ENCODE assay signal across 20 mouse cellular contexts in the genomic region with DNA sequence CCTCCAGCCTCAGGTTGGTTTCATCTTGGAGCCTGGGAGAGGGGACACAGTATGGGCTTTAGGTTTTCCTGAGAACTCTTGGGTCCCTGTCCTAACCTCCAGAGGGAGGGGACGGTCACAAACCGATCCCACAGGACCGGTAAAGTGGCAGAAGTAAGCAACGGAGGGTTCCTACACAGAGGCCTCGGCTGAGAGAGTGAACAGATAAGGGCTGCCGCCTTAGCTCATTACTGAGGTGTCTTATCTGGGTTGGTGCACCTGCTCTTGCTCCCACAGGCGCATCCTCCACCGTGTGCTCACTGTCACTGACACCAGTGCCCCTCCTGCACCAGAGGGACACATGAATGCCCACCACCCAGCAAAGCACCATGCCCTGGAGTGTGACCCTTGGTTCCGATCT. TPM values are rescaled to one million over a fixed set of nuclear protein-coding genes. Genes with fewer than 3 reads are reported as not detected.
DNase-seq lines count a peak whose midpoint lies in the region; ATAC-seq and TF ChIP-seq lines count a peak whose summit lies in the region.
"Had no signal": no experiment of that assay in that cellular context is flagged by ENCODE, and none has a peak within 500 bp of the region (broad histone marks: within the 10 kb centered on the region; RNA-seq: fewer than 3 reads in every experiment).

No protein-coding gene starts in this region.

- H3K27me3 ChIP-seq in intestine, embryonic 15.5 days (replicated peaks) = peaks cover 3% of the 10 kb centered on the region; the same call in 1 of the 2 replicates
- H3K27me3 ChIP-seq in intestine, postnatal 0 days (replicated peaks; ENCODE audit: control insufficient read depth, insufficient read depth, low read length) = peaks cover 12% of the 10 kb centered on the region
- H3K27me3 ChIP-seq in liver, embryonic 11.5 days (replicated peaks; ENCODE audit: control insufficient read depth, insufficient read depth, low read length) = peaks cover 37% of the 10 kb centered on the region

- H3K4me1 ChIP-seq in intestine, embryonic 15.5 days (replicated peaks) = peaks cover 7% of the 10 kb centered on the region
- peaks cover 7% of the 10 kb centered on the region; the same call in 1 of the 2 replicates for H3K4me1 ChIP-seq in intestine, postnatal 0 days (replicated peaks; ENCODE audit: control insufficient read depth, insufficient read depth, low read length)
- peaks cover 21% of the 10 kb centered on the region for H3K4me1 ChIP-seq in liver, embryonic 11.5 days (replicated peaks; ENCODE audit: control insufficient read depth, insufficient read depth, low read length)

- H3K27ac ChIP-seq in intestine, embryonic 15.5 days = no peak overlapping the region
- H3K27ac ChIP-seq in intestine, postnatal 0 days (ENCODE audit: low read depth, low read length) = no peak overlapping the region
- peak overlapping the region; percentile 67 for H3K27ac ChIP-seq in liver, embryonic 11.5 days (ENCODE audit: low read depth, low read length)
- H3K27ac ChIP-seq: kidney, postnatal 0 days; limb, embryonic 13.5 days; midbrain, embryonic 15.5 days; neural tube, embryonic 13.5 days had no signal

- H3K9ac ChIP-seq in intestine, embryonic 15.5 days = no peak overlapping the region
- H3K9ac ChIP-seq in intestine, postnatal 0 days (ENCODE audit: low read depth, low read length) = no peak overlapping the region
- H3K9ac ChIP-seq in liver, embryonic 11.5 days (ENCODE audit: low read depth, low read length) = peak overlapping the region; percentile 72
- H3K9ac ChIP-seq: limb, embryonic 13.5 days; midbrain, embryonic 15.5 days; neural tube, embryonic 13.5 days had no signal

- WGBS in intestine, embryonic 15.5 days = 66% methylated on average over 9 of the region's 9 CpGs
- WGBS in intestine, postnatal 0 days = 57% methylated on average over 9 of the region's 9 CpGs
- WGBS in liver, embryonic 11.5 days = 34% methylated on average over 9 of the region's 9 CpGs

- no peaks in the 10 kb centered on the region for H3K36me3 ChIP-seq in intestine, embryonic 15.5 days
- H3K36me3 ChIP-seq in intestine, postnatal 0 days (ENCODE audit: control insufficient read depth, insufficient read depth) = no peaks in the 10 kb centered on the region
- no peaks in the 10 kb centered on the region for H3K36me3 ChIP-seq in liver, embryonic 11.5 days (ENCODE audit: control insufficient read depth, insufficient read depth, low read length)
- H3K36me3 ChIP-seq: limb, embryonic 13.5 days; midbrain, embryonic 15.5 days; neural tube, embryonic 13.5 days had no signal

- TF ChIP-seq CTCF in intestine, postnatal 0 days (IDR thresholded peaks at IDR 0.05; ENCODE audit: low read depth) = no peak

- H3K9me3 ChIP-seq in intestine, embryonic 15.5 days = no peaks in the 10 kb centered on the region
- no peaks in the 10 kb centered on the region for H3K9me3 ChIP-seq in intestine, postnatal 0 days (ENCODE audit: control insufficient read depth)
- H3K9me3 ChIP-seq in liver, embryonic 11.5 days (ENCODE audit: control insufficient read depth, low read length) = no peaks in the 10 kb centered on the region
- H3K9me3 ChIP-seq: limb, embryonic 13.5 days; midbrain, embryonic 15.5 days; neural tube, embryonic 13.5 days had no signal

- H3K4me2 ChIP-seq in intestine, embryonic 15.5 days (replicated peaks) = no peak overlapping the region
- no peak overlapping the region for H3K4me2 ChIP-seq in intestine, postnatal 0 days (replicated peaks; ENCODE audit: low read depth)
- peak overlapping the region; percentile 62 for H3K4me2 ChIP-seq in liver, embryonic 11.5 days
- H3K4me2 ChIP-seq: limb, embryonic 13.5 days; midbrain, embryonic 15.5 days; neural tube, embryonic 13.5 days had no signal

- DNase-seq in c-Kit-positive CD71-positive TER-119-negative erythroid progenitor cells, embryonic 14.5 days (ENCODE audit: low read depth) = peak; percentile 69
- no peak for DNase-seq in liver, embryonic 11.5 days (ENCODE audit: low spot score)
- peak; percentile 44 to 52 for DNase-seq in spleen, postnatal 14 days (ENCODE audit: low spot score in 2 of 2)
- DNase-seq in embryo, embryonic 11 days = no peak
- no peak for DNase-seq in layer of hippocampus, adult 18-20 months (ENCODE audit: low spot score in 2 of 2)
- DNase-seq: adrenal gland, adult 2 months; cerebellum, adult 11 months; layer of hippocampus, postnatal 36 days; lung, postnatal 36 days; right cerebral cortex, adult 18-20 months; thymus, postnatal 4 days had no signal

- peak; percentile 67; the same call in 1 of the 2 replicates for ATAC-seq in intestine, embryonic 15.5 days
- no peak for ATAC-seq in intestine, postnatal 0 days
- peak; percentile 96 for ATAC-seq in liver, embryonic 11.5 days (replicated peaks; ENCODE audit: low FRiP score)
- ATAC-seq: midbrain, embryonic 15.5 days had no signal

- H3K4me3 ChIP-seq in intestine, embryonic 15.5 days (replicated peaks) = no peak overlapping the region
- no peak overlapping the region for H3K4me3 ChIP-seq in intestine, postnatal 0 days (ENCODE audit: low read depth, low read length)
- H3K4me3 ChIP-seq in liver, embryonic 11.5 days (ENCODE audit: low read depth, low read length) = peak overlapping the region; percentile 30
- H3K4me3 ChIP-seq: limb, embryonic 13.5 days; midbrain, embryonic 15.5 days; neural tube, embryonic 13.5 days had no signal

RNA-seq across cellular contexts. Expression of a gene that starts 4.9 kb away (rescaled TPM):
- 0.20 and 0.36 TPM in 2 replicates for polyA plus RNA-seq in intestine, embryonic 15.5 days (2015; fragmentation: Nextera tagmentation; extraction: Ambion mirVana)
- 0.14 and 0.17 TPM in 2 replicates for polyA plus RNA-seq in intestine, postnatal 0 days (2015; fragmentation: Nextera tagmentation; extraction: Ambion mirVana)
- polyA plus RNA-seq in liver, embryonic 11.5 days (2014; fragmentation: Nextera tagmentation; extraction: Ambion mirVana) = 2.4 and 2.8 TPM in 2 replicates
- 100 to 1,000 TPM; 441 to 481 TPM for total RNA-seq in layer of hippocampus, adult 18-20 months (2021)

RNA-seq across cellular contexts. Expression of a gene that starts 10.8 kb away (rescaled TPM):
- polyA plus RNA-seq in intestine, embryonic 15.5 days (2015; fragmentation: Nextera tagmentation; extraction: Ambion mirVana) = not detected in 2 replicates
- not detected in 2 replicates for polyA plus RNA-seq in intestine, postnatal 0 days (2015; fragmentation: Nextera tagmentation; extraction: Ambion mirVana)
- polyA plus RNA-seq in liver, embryonic 11.5 days (2014; fragmentation: Nextera tagmentation; extraction: Ambion mirVana) = not detected in 2 replicates
- under 1 TPM in 1 of 2 experiments, not detected in 1; 0.27 TPM for total RNA-seq in layer of hippocampus, adult 18-20 months (2021)
- total RNA-seq: adrenal gland, adult 2 months; common myeloid progenitor, adult 5-6 weeks; gastrocnemius, adult 8-10 months; layer of hippocampus, postnatal 36 days had no signal
- polyA plus RNA-seq: adrenal gland, adult 2 months; heart, embryonic 14.5 days; kidney, postnatal 0 days; limb, embryonic 13.5 days; midbrain, embryonic 15.5 days; neural tube, embryonic 13.5 days had no signal

RNA-seq across cellular contexts. Expression of a gene that starts 14.8 kb away (rescaled TPM):
- 0.45 and 0.78 TPM in 2 replicates for polyA plus RNA-seq in intestine, embryonic 15.5 days (2015; fragmentation: Nextera tagmentation; extraction: Ambion mirVana)
- 0.20 and 0.50 TPM in 2 replicates for polyA plus RNA-seq in intestine, postnatal 0 days (2015; fragmentation: Nextera tagmentation; extraction: Ambion mirVana)
- polyA plus RNA-seq in liver, embryonic 11.5 days (2014; fragmentation: Nextera tagmentation; extraction: Ambion mirVana) = 0.78 and 1.1 TPM in 2 replicates
- 1 to 10 TPM; 1.5 to 2.2 TPM for total RNA-seq in layer of hippocampus, adult 18-20 months (2021)
- total RNA-seq: common myeloid progenitor, adult 5-6 weeks; gastrocnemius, adult 8-10 months had no signal

RNA-seq across cellular contexts. Expression of a gene that starts 15.0 kb away (rescaled TPM):
- 155 and 156 TPM in 2 replicates for polyA plus RNA-seq in intestine, embryonic 15.5 days (2015; fragmentation: Nextera tagmentation; extraction: Ambion mirVana)
- polyA plus RNA-seq in intestine, postnatal 0 days (2015; fragmentation: Nextera tagmentation; extraction: Ambion mirVana) = 50.9 and 56.0 TPM in 2 replicates
- polyA plus RNA-seq in liver, embryonic 11.5 days (2014; fragmentation: Nextera tagmentation; extraction: Ambion mirVana) = 259 and 279 TPM in 2 replicates
- 100 to 1,000 TPM; 123 to 126 TPM for total RNA-seq in layer of hippocampus, adult 18-20 months (2021)

RNA-seq across cellular contexts. Expression of a gene that starts 29.1 kb away (rescaled TPM):
- 8.7 and 8.9 TPM in 2 replicates for polyA plus RNA-seq in intestine, embryonic 15.5 days (2015; fragmentation: Nextera tagmentation; extraction: Ambion mirVana)
- 0.88 and 1.1 TPM in 2 replicates for polyA plus RNA-seq in intestine, postnatal 0 days (2015; fragmentation: Nextera tagmentation; extraction: Ambion mirVana)
- 10.3 TPM in 2 replicates for polyA plus RNA-seq in liver, embryonic 11.5 days (2014; fragmentation: Nextera tagmentation; extraction: Ambion mirVana)
- total RNA-seq in layer of hippocampus, adult 18-20 months (2021) = not detected
- total RNA-seq: gastrocnemius, adult 8-10 months had no signal

Comparison
In these comparisons a context has a peak if more than half of its experiments do, and no peak if none do; other contexts are left out.
1. DNase-seq: peak in c-Kit-positive CD71-positive TER-119-negative erythroid progenitor cells, embryonic 14.5 days (single experiment) and spleen, postnatal 14 days (2 of 2); none in liver, embryonic 11.5 days (single experiment), embryo, embryonic 11 days (single experiment) and layer of hippocampus, adult 18-20 months (0 of 2).